Mouse (Mus musculus) heart, adult 2 months (tissue): ENCODE measurements around the gene Olfr13. TPM values are rescaled to one million over a fixed set of nuclear protein-coding genes. Genes with fewer than 3 reads are reported as not detected.
"Not testable (repeated sequence)": the region's sequence is repeated elsewhere in the genome, so short reads cannot be mapped to it uniquely, and the experiment has no call there.

Source experiments
- DNase-seq, 2 experiments: peaks; one replicate each; pipeline ENCODE4 v3.0.0; 2021
- H3K27ac ChIP-seq: fragments of 200-600 bp; 2 replicates; pipeline ENCODE4 v1.8.1; 2022
- H3K27me3 ChIP-seq: fragments of 200-500 bp; 2 replicates; pipeline ENCODE4 v1.6.1; 2012; ENCODE audit warnings: mild to moderate bottlenecking, low read length, inconsistent platforms, mixed read lengths; ENCODE audit not compliant: control insufficient read depth, insufficient read depth
- H3K36me3 ChIP-seq: fragments of 200-500 bp; 2 replicates; pipeline ENCODE4 v1.6.1; 2012; ENCODE audit warnings: low read length, inconsistent platforms; ENCODE audit not compliant: control insufficient read depth, insufficient read depth
- H3K4me1 ChIP-seq: fragments of 200-500 bp; 2 replicates; pipeline ENCODE4 v1.6.1; 2011; ENCODE audit warnings: low read length; ENCODE audit not compliant: control insufficient read depth, insufficient read depth
- H3K4me3 ChIP-seq: fragments of 200-600 bp; 2 replicates; pipeline ENCODE4 v1.8.1; 2022
- H3K79me2 ChIP-seq: fragments of 200-500 bp; replicated peaks from 2 replicates; pipeline ENCODE4 v1.6.1; 2012; ENCODE audit warnings: mild to moderate bottlenecking, inconsistent platforms, low read length, moderate library complexity, mixed read lengths; ENCODE audit not compliant: control insufficient read depth, insufficient read depth
- H3K9ac ChIP-seq: fragments of 200-500 bp; 2 replicates; pipeline ENCODE4 v1.6.1; 2012; ENCODE audit warnings: low read depth, mild to moderate bottlenecking, control low read depth, inconsistent platforms, low read length, mixed read lengths
- CTCF ChIP-seq: fragments of 200-600 bp; IDR thresholded peaks from 2 replicates; pipeline ENCODE4 v1.8.1; 2022; ENCODE audit warnings: antibody characterized with exemption, mild to moderate bottlenecking, moderate library complexity
- EP300 ChIP-seq: fragments of 200-500 bp; IDR thresholded peaks from 2 replicates; pipeline ENCODE4 v1.6.1; 2011; ENCODE audit warnings: low read depth, low read length, control low read depth; ENCODE audit not compliant: insufficient read depth
- POLR2A ChIP-seq: fragments of 200-500 bp; IDR thresholded peaks from 2 replicates; pipeline ENCODE4 v1.6.1; 2011; ENCODE audit warnings: mild to moderate bottlenecking, low read depth, low read length, control low read depth; ENCODE audit not compliant: insufficient read depth
- WGBS: fragments of 180-500 bp; shearing (Covaris S2); methylation state at CpG from one replicate; pipeline ENCODE4 v1.1.7; 2018; 5-methylcytosine and 5-hydroxymethylcytosine counted together
- intact Hi-C: fragments of 180-260 bp; cut with DNase I; formaldehyde crosslinking; loops from one replicate; pipeline ENCODE4 v1.15.1; 2025
- polyA plus RNA-seq: library from polyadenylated mRNA; depleted of rRNA; stranded (reverse); fragments of >200 nt; gene quantifications from 2 replicates; pipeline ENCODE4 v1.2.3, GENCODE M21; 2012; rRNA removed
- total RNA-seq, 2 experiments: library from RNA; stranded (reverse); gene quantifications; 2 replicates each; pipeline ENCODE4 v1.2.3; 2021

Gene Olfr13
- total and polyA plus RNA-seq, 3 experiments = not detected

DNA sequence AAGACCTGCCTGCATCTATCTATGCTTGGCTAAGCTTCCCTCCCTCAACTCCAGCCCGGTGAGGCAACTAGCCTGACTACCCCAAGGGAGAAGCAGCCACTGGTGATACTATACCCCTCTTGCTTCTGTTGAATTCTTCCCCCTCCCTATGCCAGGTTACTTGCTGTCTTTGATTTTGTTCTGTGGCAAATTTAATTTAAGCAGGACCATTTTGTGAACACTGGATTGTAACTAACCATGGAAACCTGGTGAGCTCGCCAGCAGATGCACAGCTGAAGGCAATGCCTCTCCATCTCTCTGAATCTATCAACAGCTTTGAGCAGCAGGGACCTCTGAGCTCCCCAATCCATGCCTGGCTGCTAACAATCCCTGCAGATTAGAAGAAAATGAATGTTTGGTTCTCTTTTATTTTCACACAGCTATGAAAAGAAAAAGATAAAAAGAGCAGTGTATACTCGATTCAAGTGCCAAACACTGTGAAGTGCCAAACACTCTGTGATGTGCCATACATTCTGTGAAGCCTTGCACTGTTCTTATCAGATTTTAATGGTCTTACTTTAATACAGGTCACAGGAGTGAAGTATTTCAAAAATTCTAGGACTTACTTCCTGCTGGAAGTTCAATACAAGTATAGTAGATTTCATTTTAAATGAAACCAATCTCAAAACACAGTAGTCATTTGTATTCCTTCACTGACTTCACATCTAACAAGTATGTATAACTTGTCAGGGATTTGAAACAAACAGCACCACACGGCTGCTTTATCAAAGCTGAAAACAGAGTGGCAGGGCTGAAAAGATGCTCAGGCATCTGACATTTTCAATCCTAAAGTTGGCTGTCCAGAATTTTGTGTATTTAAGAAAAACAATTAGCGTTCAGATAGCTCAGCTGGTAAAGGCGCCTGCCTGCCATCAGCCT is 6.9 kb downstream of the Olfr13 start:
- no peaks in the 10 kb centered on the region for H3K4me1 ChIP-seq
- TF ChIP-seq CTCF = no peak
- no peak for TF ChIP-seq EP300
- no peak for TF ChIP-seq POLR2A
- H3K27ac ChIP-seq = no peak overlapping the region
- H3K79me2 ChIP-seq = no peaks in the 10 kb centered on the region
- 53% methylated on average over 6 of the region's 6 CpGs for WGBS
- H3K9ac ChIP-seq = no peak overlapping the region
- no peak overlapping the region for H3K4me3 ChIP-seq
- no peaks in the 10 kb centered on the region for H3K36me3 ChIP-seq
- no peaks in the 10 kb centered on the region for H3K27me3 ChIP-seq
- no peak for DNase-seq
- intact Hi-C loops = no loop called here

DNA sequence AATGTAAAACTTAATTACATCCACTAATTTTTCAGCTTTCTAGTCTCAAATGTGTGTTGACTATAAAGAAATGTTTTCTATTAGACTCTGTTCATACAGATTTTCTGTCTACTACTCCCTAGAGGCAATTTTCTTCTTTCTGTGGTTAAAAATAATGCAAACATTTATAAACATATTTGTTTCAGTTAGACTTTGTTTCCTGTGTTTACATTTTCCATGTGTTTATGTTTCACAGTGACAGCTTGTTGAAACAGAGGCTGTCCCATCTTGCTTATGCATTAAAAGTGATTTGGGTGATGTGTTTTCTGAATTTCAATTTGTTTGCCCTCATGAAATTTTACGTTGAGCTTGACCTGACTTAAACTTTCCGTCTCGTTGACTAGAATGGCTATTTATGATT is 19.0 kb downstream of the Olfr13 start:
- no peak for DNase-seq
- TF ChIP-seq CTCF (no peak), POLR2A (no peak), EP300 (no peak)
- Histone ChIP-seq H3K4me3 (no peak overlapping the region), H3K9ac (no peak overlapping the region), H3K27me3 (no peaks in the 10 kb centered on the region), H3K27ac (no peak overlapping the region), H3K79me2 (no peaks in the 10 kb centered on the region), H3K4me1 (no peaks in the 10 kb centered on the region), H3K36me3 (no peaks in the 10 kb centered on the region)
- intact Hi-C loops = no loop called here
- 74% methylated on average over 3 of the region's 3 CpGs for WGBS

DNA sequence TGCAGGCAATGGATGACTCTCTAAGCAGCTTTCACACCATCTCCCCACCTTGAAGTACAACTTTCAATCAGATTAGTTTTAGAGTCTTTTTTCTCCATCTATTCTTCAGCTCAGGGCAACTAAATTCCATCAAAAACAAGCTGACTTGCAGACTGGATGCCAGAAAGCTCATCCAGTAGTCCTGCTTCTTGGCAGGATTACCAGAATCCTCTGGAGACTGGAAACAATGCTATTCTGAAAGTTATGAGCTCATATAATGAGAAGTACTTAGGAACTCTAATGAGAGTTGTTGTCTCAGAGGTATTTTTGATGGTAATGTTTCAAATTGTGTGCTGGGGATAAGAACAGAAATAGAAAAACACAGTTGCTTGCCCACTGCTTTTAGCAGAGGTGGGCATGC is 24.8 kb downstream of the Olfr13 start, which contains the start of gene Olfr435:
Gene Olfr435 (plus strand): TSS at position 366 of the 400 bp plus-strand sequence.
- Histone ChIP-seq H3K4me3 (no peak within 1 kb of the TSS), H3K79me2 (no peaks in the 10 kb centered on the region), H3K9ac (no peak within 1 kb of the TSS), H3K36me3 (no peaks in the 10 kb centered on the region), H3K27me3 (no peaks in the 10 kb centered on the region), H3K27ac (no peak within 1 kb of the TSS), H3K4me1 (no peaks in the 10 kb centered on the region)
- no peak for DNase-seq
- intact Hi-C loops = no loop called here
- no peak for TF ChIP-seq EP300
- no peak for TF ChIP-seq POLR2A
- TF ChIP-seq CTCF = no peak

DNA sequence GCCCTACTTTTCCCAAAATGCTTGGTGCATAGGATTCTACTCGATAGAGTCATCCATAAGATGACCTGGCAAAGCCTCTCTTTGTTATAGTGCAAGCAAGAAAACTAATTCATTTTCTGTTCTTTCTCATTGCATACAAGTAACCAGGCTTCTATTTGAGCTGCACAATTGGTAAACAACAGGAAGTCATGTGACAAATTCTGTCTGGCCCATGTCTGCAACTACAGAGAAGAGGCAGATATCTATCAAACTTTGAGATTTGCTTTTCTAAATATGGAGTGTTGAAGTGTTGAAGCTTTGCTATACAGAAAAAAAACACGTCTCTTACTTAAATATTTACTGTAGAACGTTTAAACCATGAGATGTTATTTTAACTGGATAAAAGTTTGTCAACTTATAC is 26.2 kb downstream of the Olfr13 start:
- no peak for DNase-seq
- 46% methylated on average over 3 of the region's 3 CpGs for WGBS
- no peak overlapping the region for H3K27ac ChIP-seq

DNA sequence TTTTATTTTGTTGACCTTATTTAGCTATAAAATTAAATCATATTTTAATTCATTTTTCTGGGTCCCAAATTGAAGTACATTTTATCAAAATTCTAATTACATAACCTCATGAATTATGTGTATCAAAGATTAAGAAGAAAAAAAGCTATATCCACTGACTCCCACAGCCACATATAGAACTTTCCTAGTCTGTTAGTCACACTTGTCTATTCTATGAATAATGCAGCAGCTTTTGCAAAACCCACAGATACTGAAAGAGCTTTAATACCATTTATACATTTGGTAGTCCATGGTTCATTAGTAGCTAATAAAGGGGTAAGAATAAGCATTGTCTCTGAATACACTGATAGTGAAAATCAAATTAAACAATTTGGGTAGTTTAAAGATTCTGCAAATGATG is 30.8 kb downstream of the Olfr13 start:
- H3K27ac ChIP-seq = no peak overlapping the region
- no peak overlapping the region for H3K9ac ChIP-seq
- no peaks in the 10 kb centered on the region for H3K4me1 ChIP-seq
- H3K27me3 ChIP-seq = no peaks in the 10 kb centered on the region
- H3K4me3 ChIP-seq = no peak overlapping the region
- TF ChIP-seq POLR2A (no peak), CTCF (no peak), EP300 (no peak)
- no peaks in the 10 kb centered on the region for H3K79me2 ChIP-seq
- no peaks in the 10 kb centered on the region for H3K36me3 ChIP-seq
- no peak for DNase-seq
- intact Hi-C loops = no loop called here

More for the DNA sequence above, 26.2 kb downstream of the Olfr13 start:
- H3K9ac ChIP-seq = no peak overlapping the region
- H3K27me3 ChIP-seq = no peaks in the 10 kb centered on the region
- TF ChIP-seq CTCF (no peak), EP300 (no peak)
- no peaks in the 10 kb centered on the region for H3K4me1 ChIP-seq
- H3K36me3 ChIP-seq = no peaks in the 10 kb centered on the region
- intact Hi-C loops = no loop called here
- no peak overlapping the region for H3K4me3 ChIP-seq
- H3K79me2 ChIP-seq = no peaks in the 10 kb centered on the region

GRCm38 (mm10) chr6:43205355-43205754 is 33.4 kb downstream of the Olfr13 start:
- WGBS = 53% methylated on average over 2 of the region's 2 CpGs
- intact Hi-C loops = no loop called here
- TF ChIP-seq POLR2A (no peak), CTCF (no peak)
- Histone ChIP-seq H3K27ac (no peak overlapping the region), H3K4me3 (no peak overlapping the region), H3K27me3 (no peaks in the 10 kb centered on the region), H3K4me1 (no peaks in the 10 kb centered on the region), H3K36me3 (no peaks in the 10 kb centered on the region), H3K79me2 (no peaks in the 10 kb centered on the region), H3K9ac (no peak overlapping the region)
- no peak for DNase-seq

DNA sequence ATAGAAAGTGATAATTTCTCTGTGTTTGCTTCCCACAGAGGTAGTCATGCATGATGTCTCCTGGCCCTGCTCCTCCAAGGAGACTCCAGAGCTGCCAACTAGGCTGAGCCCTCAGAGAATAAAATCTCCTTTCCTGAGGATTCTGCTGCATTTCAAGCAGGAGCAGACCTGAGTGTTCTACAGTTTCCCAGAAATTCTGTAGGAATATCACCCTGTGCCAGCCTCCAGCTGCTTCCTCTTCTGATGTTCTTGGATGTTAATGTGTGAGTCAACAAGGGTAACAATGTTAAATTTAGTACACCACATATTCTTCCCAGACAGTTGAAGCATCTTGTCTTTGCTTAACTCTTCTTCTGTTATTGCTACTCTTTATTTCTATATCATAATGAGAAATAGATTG is 40.9 kb downstream of the Olfr13 start, which contains the start of gene Olfr434:
Gene Olfr434 (plus strand): TSS at position 149 of the 400 bp plus-strand sequence.
- H3K4me3 ChIP-seq, H3K27me3 ChIP-seq, H3K27ac ChIP-seq, H3K79me2 ChIP-seq, DNase-seq, H3K4me1 ChIP-seq, H3K36me3 ChIP-seq, H3K9ac ChIP-seq, intact Hi-C loops: not testable (repeated sequence)

Other genes starting within 250 kb of the Olfr13 start
- gene Olfr444, start 223.1 kb upstream of the Olfr13 start, total RNA-seq = not detected
- not detected in 2 replicates for gene Olfr444, start 223.1 kb upstream of the Olfr13 start, polyA plus RNA-seq
- not detected for gene Olfr441, start 65.8 kb upstream of the Olfr13 start, total RNA-seq
- not detected in 2 replicates for gene Olfr441, start 65.8 kb upstream of the Olfr13 start, polyA plus RNA-seq
- not detected for gene Olfr237-ps1, start 25.6 kb upstream of the Olfr13 start, total RNA-seq
- not detected in 2 replicates for gene Olfr237-ps1, start 25.6 kb upstream of the Olfr13 start, polyA plus RNA-seq
- not detected for gene Olfr437, start 8.9 kb upstream of the Olfr13 start, total RNA-seq
- not detected in 2 replicates for gene Olfr437, start 8.9 kb upstream of the Olfr13 start, polyA plus RNA-seq
- gene Olfr435, start 25.0 kb downstream of the Olfr13 start, total RNA-seq = not detected
- not detected in 2 replicates for gene Olfr435, start 25.0 kb downstream of the Olfr13 start, polyA plus RNA-seq
- not detected for gene Olfr434, start 40.9 kb downstream of the Olfr13 start, total RNA-seq
- not detected in 2 replicates for gene Olfr434, start 40.9 kb downstream of the Olfr13 start, polyA plus RNA-seq
- gene Olfr47, start 59.4 kb downstream of the Olfr13 start, total RNA-seq = not detected
- gene Olfr47, start 59.4 kb downstream of the Olfr13 start, polyA plus RNA-seq = not detected in 2 replicates
- 10 to 100 TPM; 12.8 to 13.7 TPM for gene Arhgef5, start 93.4 kb downstream of the Olfr13 start, total RNA-seq
- gene Arhgef5, start 93.4 kb downstream of the Olfr13 start, polyA plus RNA-seq = 10.7 and 17.0 TPM in 2 replicates
- gene Nobox, start 137.4 kb downstream of the Olfr13 start, total RNA-seq = not detected
- not detected in 2 replicates for gene Nobox, start 137.4 kb downstream of the Olfr13 start, polyA plus RNA-seq